Mouse (Mus musculus) E14TG2a.4 (cell line): ENCODE data around the gene Ube2h.

Experiments used
- H3K27me3 ChIP-seq: 2 replicates; pipeline ENCODE4 v1.6.1; 2014; ENCODE audit warnings: low read length, control low read depth; ENCODE audit not compliant: insufficient read depth
- H3K36me3 ChIP-seq: 2 replicates; pipeline ENCODE4 v1.6.1; 2014; ENCODE audit warnings: low read length, control low read depth; ENCODE audit not compliant: insufficient read depth
- H3K4me1 ChIP-seq: replicated peaks from 2 replicates; pipeline ENCODE4 v1.6.1; 2014; ENCODE audit warnings: low read depth, low read length, control low read depth
- H3K4me3 ChIP-seq: replicated peaks from 2 replicates; pipeline ENCODE4 v1.5.1; 2014; ENCODE audit warnings: mild to moderate bottlenecking, low read length
- H3K9me3 ChIP-seq: 2 replicates; pipeline ENCODE4 v1.6.1; 2014; ENCODE audit warnings: low read length, control low read depth
- CTCF ChIP-seq: conservative IDR thresholded peaks from 2 replicates; pipeline ENCODE4 v1.5.1; 2014; ENCODE audit warnings: low read length
- NANOG ChIP-seq: IDR thresholded peaks from 2 replicates; pipeline ENCODE4 v1.6.1; 2014; ENCODE audit warnings: borderline replicate concordance, low read length, mixed read lengths
- POU5F1 ChIP-seq: IDR thresholded peaks from 2 replicates; pipeline ENCODE4 v1.6.1; 2014; ENCODE audit warnings: low read length, borderline replicate concordance

The Ube2h gene

GRCm38 (mm10) chr6:30284177-30284576 is 20.2 kb downstream of the Ube2h start:
- Histone ChIP-seq H3K36me3 (peaks cover 33% of the 10 kb centered on the region), H3K9me3 (no peaks in the 10 kb centered on the region), H3K4me1 (peaks cover 4% of the 10 kb centered on the region), H3K4me3 (no peak overlapping the region), H3K27me3 (no peaks in the 10 kb centered on the region)
- TF ChIP-seq CTCF (no peak), NANOG (no peak), POU5F1 (no peak)

- TF ChIP-seq NANOG = no peak
- no peak for TF ChIP-seq POU5F1
- TF ChIP-seq CTCF = no peak
- Histone ChIP-seq H3K4me1 (peaks cover 4% of the 10 kb centered on the region), H3K27me3 (no peaks in the 10 kb centered on the region), H3K4me3 (no peak overlapping the region), H3K9me3 (no peaks in the 10 kb centered on the region), H3K36me3 (peaks cover 42% of the 10 kb centered on the region)
Measured at GRCm38 (mm10) chr6:30282361-30282760, 22.0 kb downstream of the Ube2h start.

GRCm38 (mm10) chr6:30278374-30278773 is 26.0 kb downstream of the Ube2h start:
- Histone ChIP-seq H3K9me3 (no peaks in the 10 kb centered on the region), H3K4me3 (no peak overlapping the region), H3K27me3 (no peaks in the 10 kb centered on the region), H3K4me1 (peaks cover 35% of the 10 kb centered on the region), H3K36me3 (peaks cover 38% of the 10 kb centered on the region)
- TF ChIP-seq CTCF = peak; percentile 67
- TF ChIP-seq NANOG = no peak
- TF ChIP-seq POU5F1 = no peak

GRCm38 (mm10) chr6:30276882-30277281 is 27.5 kb downstream of the Ube2h start:
- peaks cover 38% of the 10 kb centered on the region for H3K36me3 ChIP-seq
- no peak overlapping the region for H3K4me3 ChIP-seq
- TF ChIP-seq NANOG (no peak), CTCF (no peak), POU5F1 (no peak)
- peaks cover 47% of the 10 kb centered on the region for H3K4me1 ChIP-seq
- H3K27me3 ChIP-seq = no peaks in the 10 kb centered on the region
- H3K9me3 ChIP-seq = no peaks in the 10 kb centered on the region

GRCm38 (mm10) chr6:30276375-30276774 is 28.0 kb downstream of the Ube2h start:
- Histone ChIP-seq H3K27me3 (no peaks in the 10 kb centered on the region), H3K36me3 (peaks cover 38% of the 10 kb centered on the region), H3K9me3 (no peaks in the 10 kb centered on the region), H3K4me3 (no peak overlapping the region), H3K4me1 (peaks cover 52% of the 10 kb centered on the region)
- no peak for TF ChIP-seq NANOG
- TF ChIP-seq POU5F1 = no peak
- TF ChIP-seq CTCF = no peak

- TF ChIP-seq NANOG (no peak), POU5F1 (no peak), CTCF (no peak)
Measured at GRCm38 (mm10) chr6:30275159-30275847, 29.0 kb downstream of the Ube2h start.

GRCm38 (mm10) chr6:30272911-30273310 is 31.4 kb downstream of the Ube2h start:
- H3K36me3 ChIP-seq = peaks cover 19% of the 10 kb centered on the region
- peak overlapping the region; percentile 24 for H3K4me3 ChIP-seq
- H3K27me3 ChIP-seq = no peaks in the 10 kb centered on the region
- H3K9me3 ChIP-seq = no peaks in the 10 kb centered on the region
- peaks cover 77% of the 10 kb centered on the region for H3K4me1 ChIP-seq
- TF ChIP-seq CTCF = no peak
- TF ChIP-seq POU5F1 = no peak
- TF ChIP-seq NANOG = peak; percentile 37; the same call in 1 of the 2 replicates

More at GRCm38 (mm10) chr6:30275159-30275847, 29.0 kb downstream of the Ube2h start:
- Histone ChIP-seq H3K4me1 (peaks cover 63% of the 10 kb centered on the region), H3K36me3 (peaks cover 34% of the 10 kb centered on the region), H3K9me3 (no peaks in the 10 kb centered on the region), H3K4me3 (no peak overlapping the region), H3K27me3 (no peaks in the 10 kb centered on the region)

- H3K36me3 ChIP-seq = peaks cover 20% of the 10 kb centered on the region
- H3K27me3 ChIP-seq = no peaks in the 10 kb centered on the region
- H3K9me3 ChIP-seq = no peaks in the 10 kb centered on the region
- TF ChIP-seq CTCF (no peak), POU5F1 (peak; percentile 85), NANOG (peak; percentile 86)
- peak overlapping the region; percentile 39 for H3K4me3 ChIP-seq
- H3K4me1 ChIP-seq = peaks cover 81% of the 10 kb centered on the region
Measured at GRCm38 (mm10) chr6:30272338-30272905, 31.9 kb downstream of the Ube2h start.

- no peak for TF ChIP-seq NANOG
- TF ChIP-seq CTCF = no peak
- no peak for TF ChIP-seq POU5F1
- H3K27me3 ChIP-seq = no peaks in the 10 kb centered on the region
- peaks cover 63% of the 10 kb centered on the region for H3K4me1 ChIP-seq
- peaks cover 12% of the 10 kb centered on the region for H3K36me3 ChIP-seq
- H3K9me3 ChIP-seq = no peaks in the 10 kb centered on the region
- H3K4me3 ChIP-seq = no peak overlapping the region
Measured at GRCm38 (mm10) chr6:30269846-30270245, 34.5 kb downstream of the Ube2h start.
